Mouse (Mus musculus) MEL (cell line): ENCODE data around the gene Dnajc7. TPM values are rescaled to one million over a fixed set of nuclear protein-coding genes. Genes with fewer than 3 reads are reported as not detected.

Source experiments
- DNase-seq: peaks from one replicate; pipeline ENCODE4 v3.0.0; 2011; ENCODE audit warnings: low read depth, low spot score
- H3K27ac ChIP-seq: 2 replicates; pipeline ENCODE4 v1.5.1; 2012; ENCODE audit warnings: low read depth, mild to moderate bottlenecking, control low read depth, low read length, moderate library complexity; ENCODE audit not compliant: control insufficient read depth
- H3K27me3 ChIP-seq, 2 experiments: fragments of 150-350 bp in 1 of 2; sonication (generic) in 1 of 2; 2 replicates each; pipeline ENCODE4 v1.6.1; 2012; ENCODE audit warnings: low read length in 2 of 2, mild to moderate bottlenecking in 2 of 2, improper control_type of control experiment in 1 of 2, moderate library complexity in 1 of 2; ENCODE audit not compliant: insufficient read depth in 2 of 2, control insufficient read depth in 1 of 2
- H3K36me3 ChIP-seq, 2 experiments: 2 replicates each; pipeline ENCODE4 v1.6.1; 2012 to 2014; ENCODE audit warnings: low read length in 2 of 2, improper control_type of control experiment in 1 of 2, inconsistent platforms in 1 of 2, mild to moderate bottlenecking in 1 of 2; ENCODE audit not compliant: insufficient read depth in 2 of 2, control insufficient read depth in 1 of 2
- H3K4me1 ChIP-seq, 2 experiments: fragments of 150-350 bp in 1 of 2; sonication (generic) in 1 of 2; 2 replicates each; pipeline ENCODE4 v1.6.1; 2012; ENCODE audit warnings: low read length in 2 of 2, improper control_type of control experiment in 1 of 2, mild to moderate bottlenecking in 1 of 2; ENCODE audit not compliant: insufficient read depth in 2 of 2, control insufficient read depth in 1 of 2
- H3K4me3 ChIP-seq, 2 experiments: fragments of 150-350 bp in 1 of 2; sonication (generic) in 1 of 2; 2 replicates each; pipeline ENCODE4 v1.5.1; 2012; ENCODE audit warnings: low read depth in 2 of 2, low read length in 2 of 2, mild to moderate bottlenecking in 2 of 2, moderate library complexity in 2 of 2, control low read depth in 1 of 2, improper control_type of control experiment in 1 of 2; ENCODE audit not compliant: control insufficient read depth in 1 of 2, insufficient read depth in 1 of 2
- H3K79me2 ChIP-seq: 2 replicates; pipeline ENCODE4 v1.6.1; 2012; ENCODE audit warnings: mild to moderate bottlenecking, low read length, moderate library complexity; ENCODE audit not compliant: control insufficient read depth, poor library complexity, insufficient read depth
- H3K9ac ChIP-seq: 2 replicates; pipeline ENCODE4 v1.6.1; 2012; ENCODE audit warnings: low read depth, mild to moderate bottlenecking, control low read depth, low read length, moderate library complexity; ENCODE audit not compliant: control insufficient read depth, poor library complexity, severe bottlenecking
- H3K9me3 ChIP-seq: fragments of 150-350 bp; sonication (generic); replicated peaks from 2 replicates; pipeline ENCODE4 v1.6.1; 2012; ENCODE audit warnings: mild to moderate bottlenecking, low read length, improper control_type of control experiment, moderate library complexity; ENCODE audit not compliant: insufficient read depth
- BHLHE40 ChIP-seq: IDR thresholded peaks from 2 replicates; pipeline ENCODE4 v1.6.1; 2012; ENCODE audit warnings: low read depth, mild to moderate bottlenecking, inconsistent platforms, low read length, improper control_type of control experiment, borderline replicate concordance
- CHD1 ChIP-seq: IDR thresholded peaks from 2 replicates; pipeline ENCODE4 v1.6.1; 2012; ENCODE audit warnings: low read depth, mild to moderate bottlenecking, inconsistent platforms, low read length, improper control_type of control experiment
- CHD2 ChIP-seq: IDR thresholded peaks from 2 replicates; pipeline ENCODE4 v1.6.1; 2011; ENCODE audit warnings: low read length, improper control_type of control experiment
- CTCF ChIP-seq, 3 experiments: IDR thresholded peaks in 2 of 3; conservative IDR thresholded peaks in 1 of 3; 2 replicates each; pipeline ENCODE4 v1.5.1; 2011 to 2012; ENCODE audit warnings: low read length in 3 of 3, low read depth in 2 of 3, mild to moderate bottlenecking in 2 of 3, improper control_type of control experiment in 1 of 3, inconsistent platforms in 1 of 3, mixed read lengths in 1 of 3, moderate library complexity in 1 of 3; ENCODE audit not compliant: control insufficient read depth in 1 of 3, insufficient read depth in 1 of 3, poor library complexity in 1 of 3, severe bottlenecking in 1 of 3
- E2F4 ChIP-seq: IDR thresholded peaks from 2 replicates; pipeline ENCODE4 v1.6.1; 2011; ENCODE audit warnings: low read depth, low read length, improper control_type of control experiment, borderline replicate concordance
- ELF1 ChIP-seq: IDR thresholded peaks from 2 replicates; pipeline ENCODE4 v1.6.1; 2014; ENCODE audit warnings: low read depth, mild to moderate bottlenecking, inconsistent platforms, low read length, improper control_type of control experiment, moderate library complexity
- EP300 ChIP-seq, 2 experiments: IDR thresholded peaks; 2 replicates each; pipeline ENCODE4 v1.6.1; 2011; ENCODE audit warnings: improper control_type of control experiment in 2 of 2, low read length in 2 of 2, low read depth in 1 of 2, mild to moderate bottlenecking in 1 of 2
- ETS1 ChIP-seq: IDR thresholded peaks from 2 replicates; pipeline ENCODE4 v1.6.1; 2012; ENCODE audit warnings: low read depth, mild to moderate bottlenecking, inconsistent platforms, low read length, improper control_type of control experiment, moderate library complexity
- GATA1 ChIP-seq: IDR thresholded peaks from 2 replicates; pipeline ENCODE4 v1.6.1; 2011; ENCODE audit warnings: low read depth, low read length, improper control_type of control experiment
- HCFC1 ChIP-seq: IDR thresholded peaks from 2 replicates; pipeline ENCODE4 v1.6.1; 2012; ENCODE audit warnings: low read depth, mild to moderate bottlenecking, inconsistent platforms, low read length, improper control_type of control experiment, moderate library complexity
- JUND ChIP-seq: IDR thresholded peaks from 2 replicates; pipeline ENCODE4 v1.6.1; 2011; ENCODE audit warnings: low read depth, mild to moderate bottlenecking, improper control_type of control experiment, low read length
- KAT2A ChIP-seq: conservative IDR thresholded peaks from 2 replicates; pipeline ENCODE4 v1.6.1; 2012; ENCODE audit warnings: low read depth, low read length, improper control_type of control experiment, inconsistent platforms
- MAFK ChIP-seq: IDR thresholded peaks from 2 replicates; pipeline ENCODE4 v1.6.1; 2011; ENCODE audit warnings: low read depth, mild to moderate bottlenecking, low read length, improper control_type of control experiment, borderline replicate concordance
- MAX ChIP-seq: IDR thresholded peaks from 2 replicates; pipeline ENCODE4 v1.6.1; 2011; ENCODE audit warnings: low read length, improper control_type of control experiment
- MAZ ChIP-seq: IDR thresholded peaks from 2 replicates; pipeline ENCODE4 v1.6.1; 2012; ENCODE audit warnings: low read depth, mild to moderate bottlenecking, inconsistent platforms, low read length, improper control_type of control experiment
- MEF2A ChIP-seq: IDR thresholded peaks from 2 replicates; pipeline ENCODE4 v1.6.1; 2014; ENCODE audit warnings: low read depth, mild to moderate bottlenecking, inconsistent platforms, low read length, improper control_type of control experiment; ENCODE audit not compliant: poor library complexity, insufficient replicate concordance, severe bottlenecking; ENCODE audit errors: extremely low read depth
- MXI1 ChIP-seq: IDR thresholded peaks from 2 replicates; pipeline ENCODE4 v1.6.1; 2011; ENCODE audit warnings: mild to moderate bottlenecking, low read depth, low read length, improper control_type of control experiment
- MYB ChIP-seq: IDR thresholded peaks from 2 replicates; pipeline ENCODE4 v1.6.1; 2011; ENCODE audit warnings: mild to moderate bottlenecking, low read depth, low read length, improper control_type of control experiment
- MYC ChIP-seq: IDR thresholded peaks from 2 replicates; pipeline ENCODE4 v1.6.1; 2011; ENCODE audit warnings: low read depth, mild to moderate bottlenecking, low read length, improper control_type of control experiment, moderate library complexity
- NELFE ChIP-seq: IDR thresholded peaks from 2 replicates; pipeline ENCODE4 v1.6.1; 2011; ENCODE audit warnings: low read depth, low read length, improper control_type of control experiment
- NRF1 ChIP-seq: IDR thresholded peaks from 2 replicates; pipeline ENCODE4 v1.6.1; 2014; ENCODE audit warnings: low read depth, mild to moderate bottlenecking, inconsistent platforms, low read length, improper control_type of control experiment, moderate library complexity; ENCODE audit not compliant: poor library complexity, insufficient read depth, severe bottlenecking
- POLR2AphosphoS2 ChIP-seq: IDR thresholded peaks from 2 replicates; pipeline ENCODE4 v1.6.1; 2011; ENCODE audit warnings: low read length, improper control_type of control experiment
- POLR2AphosphoS5 ChIP-seq: IDR thresholded peaks from 2 replicates; pipeline ENCODE4 v1.6.1; 2012; ENCODE audit warnings: low read depth, borderline replicate concordance, mild to moderate bottlenecking, inconsistent platforms, low read length, moderate library complexity, mixed read lengths
- RAD21 ChIP-seq: IDR thresholded peaks from 2 replicates; pipeline ENCODE4 v1.6.1; 2011; ENCODE audit warnings: mild to moderate bottlenecking, low read depth, low read length, improper control_type of control experiment
- SIN3A ChIP-seq: IDR thresholded peaks from 2 replicates; pipeline ENCODE4 v1.6.1; 2012; ENCODE audit warnings: low read length, improper control_type of control experiment, inconsistent platforms
- SMC3 ChIP-seq: IDR thresholded peaks from 2 replicates; pipeline ENCODE4 v1.6.1; 2011; ENCODE audit warnings: low read depth, low read length, improper control_type of control experiment
- TBP ChIP-seq: IDR thresholded peaks from 2 replicates; pipeline ENCODE4 v1.8.0; 2011; ENCODE audit warnings: low read depth, low read length, improper control_type of control experiment
- UBTF ChIP-seq: IDR thresholded peaks from 2 replicates; pipeline ENCODE4 v1.6.1; 2012; ENCODE audit warnings: low read depth, mild to moderate bottlenecking, inconsistent platforms, low read length, improper control_type of control experiment, moderate library complexity, borderline replicate concordance; ENCODE audit not compliant: insufficient read depth
- USF1 ChIP-seq: IDR thresholded peaks from 2 replicates; pipeline ENCODE4 v1.6.1; 2014; ENCODE audit warnings: low read depth, mild to moderate bottlenecking, inconsistent platforms, low read length, improper control_type of control experiment, moderate library complexity
- USF2 ChIP-seq, 2 experiments: IDR thresholded peaks; 2 replicates each; pipeline ENCODE4 v1.6.1; 2011 to 2012; ENCODE audit warnings: improper control_type of control experiment in 2 of 2, low read length in 2 of 2, borderline replicate concordance in 1 of 2, inconsistent platforms in 1 of 2, low read depth in 1 of 2, mild to moderate bottlenecking in 1 of 2; ENCODE audit not compliant: insufficient read depth in 1 of 2
- ZC3H11A ChIP-seq: IDR thresholded peaks from 2 replicates; pipeline ENCODE4 v1.6.1; 2012; ENCODE audit warnings: low read depth, mild to moderate bottlenecking, inconsistent platforms, low read length, improper control_type of control experiment
- ZMIZ1 ChIP-seq: IDR thresholded peaks from 2 replicates; pipeline ENCODE4 v1.6.1; 2012; ENCODE audit warnings: low read depth, mild to moderate bottlenecking, inconsistent platforms, low read length, improper control_type of control experiment, moderate library complexity
- polyA plus RNA-seq, 2 experiments: library from polyadenylated mRNA; stranded (reverse) in 1 of 2; unstranded in 1 of 2; fragments of >175 nt in 1 of 2; fragments of >200 nt in 1 of 2; gene quantifications; 2 replicates each; pipeline versions ENCODE4 v1.2.1 to v1.2.4; 2012; ENCODE audit warnings: low replicate concordance in 2 of 2, low read depth in 1 of 2; ENCODE audit not compliant: insufficient read length in 2 of 2, insufficient read depth in 1 of 2, missing spikeins in 1 of 2
- total RNA-seq: library from RNA; depleted of rRNA; stranded (reverse); fragments of 300-350 nt; gene quantifications from 2 replicates; pipeline ENCODE4 v1.2.3, GENCODE M21; 2012

Dnajc7 gene
- total and polyA plus RNA-seq, 3 experiments = 230 to 452 (median 346) TPM

DNA sequence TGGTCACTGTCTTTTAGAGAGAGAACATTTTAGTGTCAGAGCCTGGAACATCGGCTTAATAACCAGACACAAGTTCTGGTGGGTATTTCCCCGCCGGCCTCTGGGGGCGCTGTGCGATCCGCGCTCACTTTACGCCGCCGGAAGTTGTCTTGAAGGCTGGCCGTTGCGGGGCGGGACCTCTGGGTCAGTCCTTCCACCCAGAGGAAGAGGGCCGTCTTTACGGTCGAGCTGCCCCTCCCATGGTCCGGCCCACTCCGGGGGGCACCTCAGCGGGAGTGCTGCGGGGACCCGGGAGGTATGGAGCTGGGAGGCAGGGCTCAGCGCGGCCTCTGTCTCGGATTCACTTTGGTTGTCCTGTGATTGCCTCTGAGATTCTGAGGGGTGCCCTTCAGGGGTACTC lies 2.7 kb upstream of the Dnajc7 start (continued):
- TF ChIP-seq GATA1 = no peak
- TF ChIP-seq ETS1 = peak; percentile 48; the same call in 1 of the 2 replicates
- TF ChIP-seq CTCF (IDR thresholded peaks at IDR 0.05 in 2 of 3, conservative IDR thresholded peaks at IDR 0.05 in 1 of 3; ENCODE audit: control insufficient read depth in 1 of 3, insufficient read depth in 1 of 3, low read depth in 2 of 3, low read length in 3 of 3, poor library complexity in 1 of 3, severe bottlenecking in 1 of 3) = peak; percentile 80 to 99 (median 98)
- peak; percentile 91; the same call in 1 of the 2 replicates for TF ChIP-seq MAZ
- peak; percentile 87 for TF ChIP-seq NELFE
- TF ChIP-seq EP300 (IDR thresholded peaks at IDR 0.05; ENCODE audit: low read depth in 1 of 2, low read length in 2 of 2) = 0 out of 4 replicates have a peak, but pooled peaks of 1 of the 2 experiments have one; percentile 4
- TF ChIP-seq UBTF = no peak
- TF ChIP-seq MYC = 0 out of 2 replicates have a peak, but pooled peaks have one; percentile 23
- TF ChIP-seq MEF2A = no peak

DNA sequence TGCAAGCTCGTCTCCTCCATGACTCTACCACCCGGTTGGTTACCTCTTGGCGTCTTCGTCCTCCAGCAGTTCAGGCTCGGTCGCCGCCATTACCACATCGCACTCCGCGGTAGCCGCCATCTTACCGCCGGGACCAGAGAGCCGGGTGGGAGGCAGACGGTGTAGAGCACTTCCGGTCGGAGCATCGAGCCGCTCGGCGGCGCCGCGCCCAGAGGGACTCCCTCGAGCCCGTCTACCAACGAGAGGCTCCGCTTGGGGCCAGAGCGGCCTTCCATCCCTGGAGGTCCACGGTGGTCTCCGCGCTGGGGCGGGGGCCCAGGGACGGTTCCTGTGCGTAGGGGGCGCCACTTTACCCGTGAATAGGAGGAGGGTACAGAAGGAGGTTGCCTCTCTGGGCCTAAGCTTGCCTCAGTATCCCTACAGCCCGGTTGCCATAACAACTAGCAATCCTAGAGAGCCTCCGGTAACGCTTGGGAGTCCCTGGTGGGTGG lies 438 bp downstream of the Dnajc7 start:
- Histone ChIP-seq H3K4me3 (peak overlapping the region; percentile 87 to 94), H3K4me1 (peaks cover 5 to 30% of the 10 kb centered on the region in 2 experiments), H3K79me2 (peaks cover 51% of the 10 kb centered on the region), H3K27me3 (no peaks in the 10 kb centered on the region), H3K27ac (peak overlapping the region; percentile 86), H3K9ac (peak overlapping the region; percentile 94), H3K9me3 (no peaks in the 10 kb centered on the region), H3K36me3 (peaks cover 4 to 32% of the 10 kb centered on the region in 2 experiments)
- peak; percentile 98 for DNase-seq
- TF ChIP-seq BHLHE40 (no peak), RAD21 (no peak), HCFC1 (peak; percentile 88), ZMIZ1 (no peak), CHD2 (no peak), POLR2AphosphoS2 (peak; percentile 68; the same call in 1 of the 2 replicates), CHD1 (no peak), UBTF (0 out of 2 replicates have a peak, but pooled peaks have one; percentile 61), POLR2AphosphoS5 (no peak), MYC (no peak; the same call in 1 of the 2 replicates), ZC3H11A (no peak), ETS1 (no peak; the same call in 1 of the 2 replicates), JUND (no peak), ELF1 (peak; percentile 76), GATA1 (no peak), MAX (no peak), MXI1 (peak; percentile 24; the same call in 1 of the 2 replicates), USF2 (IDR thresholded peaks at IDR 0.05; ENCODE audit: borderline replicate concordance in 1 of 2, insufficient read depth in 1 of 2, low read depth in 1 of 2, low read length in 2 of 2) (no peak), E2F4 (0 out of 2 replicates have a peak, but pooled peaks have one; percentile 1), EP300 (IDR thresholded peaks at IDR 0.05; ENCODE audit: low read depth in 1 of 2, low read length in 2 of 2) (no peak), KAT2A (peak; percentile 48; the same call in 1 of the 2 replicates), MAFK (no peak), NRF1 (peak; percentile 49; the same call in 1 of the 2 replicates), TBP (peak; percentile 83), MYB (no peak), SIN3A (peak; percentile 12), SMC3 (no peak), USF1 (no peak), MAZ (peak; percentile 77; the same call in 1 of the 2 replicates)
